Mouse (Mus musculus) hindbrain, embryonic 11.5 days (tissue): ENCODE results near the gene Tfap4. TPM values are rescaled to one million over a fixed set of nuclear protein-coding genes. Genes with fewer than 3 reads are reported as not detected.

Source experiments
- ATAC-seq: fragments of 200-750 bp; cut with Nextera tagmentation; 2 replicates; pipeline ENCODE4 v1.8.0; 2017; ENCODE audit warnings: mild to moderate bottlenecking, moderate TSS enrichment, moderate library complexity; ENCODE audit not compliant: low FRiP score
- DNase-seq: peaks from one replicate; pipeline ENCODE4 v3.0.0-alpha.2; 2015; ENCODE audit warnings: low spot score
- H3K27ac ChIP-seq: fragments of 300-500 bp; sonication (generic); 2 replicates; pipeline ENCODE4 v1.5.1; 2014; ENCODE audit warnings: mild to moderate bottlenecking, low read depth, low read length
- H3K27me3 ChIP-seq: fragments of 300-500 bp; sonication (generic); 2 replicates; pipeline ENCODE4 v1.6.1; 2014; ENCODE audit warnings: mild to moderate bottlenecking, low read length, moderate library complexity, mixed read lengths; ENCODE audit not compliant: control insufficient read depth, insufficient read depth
- H3K36me3 ChIP-seq: fragments of 300-500 bp; sonication (generic); 2 replicates; pipeline ENCODE4 v1.6.1; 2014; ENCODE audit warnings: mild to moderate bottlenecking, low read length, moderate library complexity, mixed read lengths; ENCODE audit not compliant: control insufficient read depth, insufficient read depth
- H3K4me1 ChIP-seq: fragments of 300-500 bp; sonication (generic); replicated peaks from 2 replicates; pipeline ENCODE4 v1.6.1; 2014; ENCODE audit warnings: low read length, mixed read lengths; ENCODE audit not compliant: control insufficient read depth, insufficient read depth
- H3K4me2 ChIP-seq: fragments of 300-500 bp; sonication (generic); replicated peaks from 2 replicates; pipeline ENCODE4 v1.6.1; 2014; ENCODE audit warnings: mild to moderate bottlenecking, low read depth, low read length
- H3K4me3 ChIP-seq: fragments of 300-500 bp; sonication (generic); 2 replicates; pipeline ENCODE4 v1.5.1; 2014; ENCODE audit warnings: low read depth, low read length
- H3K9ac ChIP-seq: fragments of 300-500 bp; sonication (generic); 2 replicates; pipeline ENCODE4 v1.6.1; 2014; ENCODE audit warnings: low read depth, low read length
- H3K9me3 ChIP-seq: fragments of 300-500 bp; sonication (generic); 2 replicates; pipeline ENCODE4 v1.6.1; 2016; ENCODE audit warnings: low read length; ENCODE audit not compliant: control insufficient read depth
- WGBS: fragments of 180-500 bp; shearing (Covaris S2); extraction: QIAGEN DNeasy Blood & Tissue Kit; methylation state at CpG from one replicate; pipeline ENCODE4 v1.1.7; 2014; 5-methylcytosine and 5-hydroxymethylcytosine counted together
- polyA plus RNA-seq: library from polyadenylated mRNA; unstranded; fragments of >200 nt; fragmentation: Nextera tagmentation; extraction: Ambion mirVana; gene quantifications from 2 replicates; pipeline ENCODE4 v1.2.1, GENCODE M21; 2014

The Tfap4 gene
- polyA plus RNA-seq, 1 experiment from 2014 or later: 16.1 TPM

GRCm38 (mm10) chr16:4521074-4521667, 38.5 kb downstream of the Tfap4 start:
- H3K4me1 ChIP-seq: no peaks in the 10 kb centered on the region
- ATAC-seq (no peak), DNase-seq (no peak)
- WGBS: 74% methylated on average over 4 of the region's 4 CpGs
- H3K4me3 ChIP-seq: no peak overlapping the region
- no peak overlapping the region for H3K4me2 ChIP-seq
- H3K27me3 ChIP-seq: no peaks in the 10 kb centered on the region
- H3K27ac ChIP-seq: no peak overlapping the region
- no peaks in the 10 kb centered on the region for H3K36me3 ChIP-seq
- no peaks in the 10 kb centered on the region for H3K9me3 ChIP-seq
- H3K9ac ChIP-seq: no peak overlapping the region

GRCm38 (mm10) chr16:4520673-4521072, 39.0 kb downstream of the Tfap4 start:
- WGBS: 74% methylated on average over 8 of the region's 8 CpGs
- H3K27me3 ChIP-seq: no peaks in the 10 kb centered on the region
- ATAC-seq (no peak), DNase-seq (no peak)
- no peak overlapping the region for H3K4me2 ChIP-seq
- no peaks in the 10 kb centered on the region for H3K4me1 ChIP-seq
- H3K27ac ChIP-seq: no peak overlapping the region
- no peak overlapping the region for H3K4me3 ChIP-seq
- no peaks in the 10 kb centered on the region for H3K36me3 ChIP-seq
- no peaks in the 10 kb centered on the region for H3K9me3 ChIP-seq
- no peak overlapping the region for H3K9ac ChIP-seq

- 98% methylated on average over 2 of the region's 2 CpGs for WGBS
- ATAC-seq: no peak
- no peak for DNase-seq
Measured at GRCm38 (mm10) chr16:4519825-4520224, 39.8 kb downstream of the Tfap4 start.

GRCm38 (mm10) chr16:4519157-4519556, 40.5 kb downstream of the Tfap4 start:
- Histone ChIP-seq H3K9ac (no peak overlapping the region), H3K27me3 (no peaks in the 10 kb centered on the region), H3K4me3 (no peak overlapping the region), H3K9me3 (no peaks in the 10 kb centered on the region), H3K27ac (no peak overlapping the region), H3K36me3 (no peaks in the 10 kb centered on the region), H3K4me2 (no peak overlapping the region), H3K4me1 (no peaks in the 10 kb centered on the region)
- ATAC-seq: no peak
- 79% methylated on average over 4 of the region's 4 CpGs for WGBS
- no peak for DNase-seq

More at GRCm38 (mm10) chr16:4519825-4520224, 39.8 kb downstream of the Tfap4 start:
- Histone ChIP-seq H3K27ac (no peak overlapping the region), H3K9me3 (no peaks in the 10 kb centered on the region), H3K4me1 (no peaks in the 10 kb centered on the region), H3K4me3 (no peak overlapping the region), H3K36me3 (no peaks in the 10 kb centered on the region), H3K4me2 (no peak overlapping the region), H3K9ac (no peak overlapping the region), H3K27me3 (no peaks in the 10 kb centered on the region)

GRCm38 (mm10) chr16:4517906-4518305, 41.7 kb downstream of the Tfap4 start:
- no peaks in the 10 kb centered on the region for H3K9me3 ChIP-seq
- H3K4me3 ChIP-seq: no peak overlapping the region
- H3K27me3 ChIP-seq: no peaks in the 10 kb centered on the region
- no peak overlapping the region for H3K27ac ChIP-seq
- no peak overlapping the region for H3K9ac ChIP-seq
- H3K4me1 ChIP-seq: no peaks in the 10 kb centered on the region
- WGBS: 79% methylated on average over 2 of the region's 2 CpGs
- DNase-seq (no peak), ATAC-seq (no peak)
- H3K36me3 ChIP-seq: no peaks in the 10 kb centered on the region
- no peak overlapping the region for H3K4me2 ChIP-seq

GRCm38 (mm10) chr16:4514383-4514782, 45.3 kb downstream of the Tfap4 start:
- DNase-seq: no peak
- no peak for ATAC-seq
- H3K9me3 ChIP-seq: no peaks in the 10 kb centered on the region
- no peaks in the 10 kb centered on the region for H3K27me3 ChIP-seq
- H3K4me1 ChIP-seq: no peaks in the 10 kb centered on the region
- no peak overlapping the region for H3K4me2 ChIP-seq
- H3K4me3 ChIP-seq: no peak overlapping the region
- 75% methylated on average over 3 of the region's 3 CpGs for WGBS
- no peak overlapping the region for H3K9ac ChIP-seq
- H3K36me3 ChIP-seq: no peaks in the 10 kb centered on the region
- no peak overlapping the region for H3K27ac ChIP-seq

GRCm38 (mm10) chr16:4512661-4513438, 46.8 kb downstream of the Tfap4 start:
- H3K9me3 ChIP-seq: no peaks in the 10 kb centered on the region
- H3K4me3 ChIP-seq: no peak overlapping the region
- H3K27ac ChIP-seq: no peak overlapping the region
- H3K27me3 ChIP-seq: no peaks in the 10 kb centered on the region
- H3K9ac ChIP-seq: no peak overlapping the region
- no peak for ATAC-seq
- DNase-seq: no peak
- 85% methylated on average over 3 of the region's 3 CpGs for WGBS
- H3K4me2 ChIP-seq: no peak overlapping the region
- no peaks in the 10 kb centered on the region for H3K4me1 ChIP-seq
- H3K36me3 ChIP-seq: no peaks in the 10 kb centered on the region

GRCm38 (mm10) chr16:4511371-4511770, 48.3 kb downstream of the Tfap4 start:
- H3K4me3 ChIP-seq: no peak overlapping the region
- DNase-seq (no peak), ATAC-seq (no peak)
- H3K9me3 ChIP-seq: no peaks in the 10 kb centered on the region
- no peak overlapping the region for H3K9ac ChIP-seq
- 85% methylated on average over 2 of the region's 2 CpGs for WGBS
- H3K27ac ChIP-seq: no peak overlapping the region
- no peaks in the 10 kb centered on the region for H3K36me3 ChIP-seq
- H3K4me1 ChIP-seq: no peaks in the 10 kb centered on the region
- H3K4me2 ChIP-seq: no peak overlapping the region
- H3K27me3 ChIP-seq: no peaks in the 10 kb centered on the region

GRCm38 (mm10) chr16:4506181-4506580, 53.5 kb downstream of the Tfap4 start:
- Histone ChIP-seq H3K4me1 (no peaks in the 10 kb centered on the region), H3K27ac (no peak overlapping the region), H3K4me2 (no peak overlapping the region), H3K4me3 (no peak overlapping the region), H3K9ac (no peak overlapping the region), H3K9me3 (no peaks in the 10 kb centered on the region), H3K36me3 (no peaks in the 10 kb centered on the region), H3K27me3 (no peaks in the 10 kb centered on the region)
- 82% methylated on average over 3 of the region's 3 CpGs for WGBS
- ATAC-seq (no peak), DNase-seq (no peak)
